Mouse (Mus musculus) layer of hippocampus, adult 11-12 months (tissue): ENCODE data around the gene Asxl2.
"Not testable (repeated sequence)": the region's sequence is repeated elsewhere in the genome, so short reads cannot be mapped to it uniquely, and the experiment has no call there.

Experiments used
- DNase-seq: peaks from one replicate; pipeline ENCODE4 v3.0.0; 2022; ENCODE audit warnings: low spot score

The Asxl2 gene

DNA sequence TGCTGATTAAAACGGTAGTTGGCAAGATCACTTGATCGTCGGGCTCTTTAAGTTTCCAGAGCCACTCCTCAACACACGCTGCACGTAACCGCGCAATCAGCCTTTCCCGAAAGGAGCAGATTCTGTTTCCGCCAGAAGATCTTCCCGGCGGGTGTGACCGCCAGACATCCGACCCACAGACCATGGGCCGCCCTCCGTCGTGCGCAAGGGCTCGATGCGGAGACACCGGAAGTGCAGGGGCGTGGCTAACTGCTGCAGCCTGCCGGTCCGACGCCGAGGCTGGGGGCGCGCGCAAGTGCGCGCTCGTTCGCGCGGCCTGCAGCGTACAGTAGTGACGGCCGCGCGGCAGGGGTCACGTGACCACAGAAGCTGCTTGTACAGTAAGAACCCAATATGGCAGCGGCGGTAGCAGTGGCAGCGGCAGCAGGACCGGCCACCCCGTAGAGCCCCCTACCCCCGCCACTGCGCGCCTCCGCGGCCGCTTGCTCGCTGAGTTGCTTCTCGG lies at the start of gene Asxl2:
Asxl2 (plus strand) TSS at position 328 of the 505 bp plus-strand sequence.
- DNase-seq = peak; percentile 99

DNA sequence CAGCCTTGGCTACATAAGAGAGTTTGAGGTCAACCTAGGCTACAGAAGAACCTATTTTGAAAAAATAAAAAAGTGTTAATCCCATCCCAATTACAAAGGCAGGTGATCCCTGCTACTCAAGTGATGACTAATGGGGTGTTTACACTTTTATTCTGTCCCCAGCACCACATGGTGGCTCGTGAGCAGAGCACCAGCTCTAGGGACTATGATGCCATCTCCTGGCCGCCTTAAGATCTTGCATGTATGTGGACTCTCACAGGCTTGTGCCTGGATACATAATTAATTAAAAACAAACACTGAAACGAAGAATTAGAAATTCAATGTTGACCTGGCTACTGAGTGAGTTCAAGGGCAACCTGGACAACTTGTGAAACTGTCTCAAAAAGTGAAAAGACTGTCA lies 49.5 kb upstream of the Asxl2 start:
- DNase-seq = no peak

DNA sequence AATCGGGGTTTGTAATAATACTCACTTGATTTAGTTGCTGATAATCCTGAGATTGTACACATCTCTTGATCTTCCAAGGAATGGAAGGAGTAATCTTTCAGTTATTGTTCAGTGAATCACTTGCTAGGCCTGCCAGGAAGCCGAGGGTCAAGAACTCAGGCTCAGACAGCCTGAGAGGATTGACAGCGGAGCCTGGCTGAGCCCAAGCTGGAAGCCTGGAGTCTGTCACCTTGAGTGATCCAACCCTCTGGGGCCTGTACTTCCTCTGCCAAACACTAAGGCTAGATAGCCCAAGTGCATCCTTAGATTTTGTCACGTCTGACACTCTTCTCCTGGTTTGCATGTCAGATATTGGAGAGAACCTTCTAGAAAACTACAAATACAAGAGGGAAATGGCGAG lies 48.9 kb upstream of the Asxl2 start:
- DNase-seq = no peak

DNA sequence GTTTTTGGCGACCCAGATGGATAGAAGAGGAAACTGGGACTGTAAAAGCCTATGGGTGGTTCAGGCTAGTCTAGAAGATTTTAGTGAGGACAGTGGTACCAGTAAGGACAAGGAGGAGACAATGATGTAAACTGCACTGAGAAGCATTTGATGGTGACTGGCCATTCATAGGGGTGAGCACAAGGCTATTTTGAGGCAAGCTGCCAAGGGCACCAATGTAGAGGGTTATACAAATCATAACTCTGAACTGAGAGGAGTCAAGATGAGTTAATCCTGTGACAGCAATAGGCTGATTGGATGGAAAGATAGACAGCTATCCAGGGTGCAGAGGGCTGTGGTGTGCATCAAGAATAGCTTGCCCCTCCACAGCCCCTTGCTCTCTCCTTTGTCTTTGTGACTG lies 41.8 kb upstream of the Asxl2 start:
- no peak for DNase-seq

DNA sequence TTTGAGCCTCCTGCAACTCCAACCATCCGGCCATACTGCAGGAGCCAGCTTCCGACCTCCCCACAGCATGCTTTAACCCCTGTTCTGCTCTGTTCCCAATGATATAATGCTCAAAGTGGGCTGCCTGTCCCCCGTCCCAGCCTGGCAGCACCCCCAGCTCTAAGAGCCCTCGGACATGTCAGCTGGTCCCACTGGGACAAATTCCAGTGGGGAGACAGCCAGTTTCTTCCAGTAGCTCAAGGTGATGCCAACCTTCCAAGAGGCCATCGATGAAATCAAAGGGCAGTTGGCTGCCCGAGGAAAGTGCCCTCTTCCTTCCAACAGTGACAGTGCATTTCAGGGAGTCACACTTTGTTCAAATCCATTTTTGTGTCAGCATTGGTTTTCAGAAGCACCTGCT lies 41.4 kb upstream of the Asxl2 start:
- DNase-seq = no peak

DNA sequence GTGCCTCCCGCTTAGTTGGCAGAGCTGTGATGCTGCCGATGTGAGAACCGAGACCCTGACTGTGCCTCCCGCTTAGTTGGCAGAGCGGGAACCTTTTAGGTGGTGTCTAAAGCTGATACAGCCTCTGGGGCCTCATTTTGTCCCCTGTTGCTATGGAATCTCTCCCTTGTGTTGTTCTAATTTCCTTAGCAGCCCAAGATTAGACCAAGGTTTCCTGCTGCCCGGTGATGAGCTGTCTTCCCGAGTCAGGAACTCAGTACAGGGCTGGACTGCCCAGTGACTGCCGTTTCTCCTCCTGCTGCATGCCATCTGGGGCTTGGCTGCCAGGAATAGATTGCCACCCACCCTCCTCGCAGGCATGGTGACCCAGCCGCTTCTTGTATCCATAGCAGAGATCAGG lies 40.7 kb upstream of the Asxl2 start:
- DNase-seq = no peak

DNA sequence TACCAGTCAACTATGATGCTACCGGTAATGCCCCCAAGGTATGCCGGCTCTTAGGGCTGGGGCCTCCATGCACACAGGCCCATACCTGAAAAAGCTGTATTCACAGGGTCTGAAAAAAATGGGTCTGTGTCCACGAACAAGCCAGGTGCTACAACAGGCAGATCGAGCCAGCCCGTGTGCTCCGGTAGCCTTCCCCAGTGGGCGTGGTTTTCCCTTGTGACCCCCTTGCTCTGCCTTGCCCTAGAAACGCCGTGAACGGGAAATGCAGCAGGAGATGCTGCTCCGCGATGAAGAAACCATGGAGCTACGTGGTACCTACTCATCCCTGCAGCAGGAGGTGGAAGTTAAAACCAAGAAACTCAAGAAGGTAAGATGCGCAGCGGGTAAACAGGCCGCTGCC lies 38.8 kb upstream of the Asxl2 start:
- DNase-seq = no peak

DNA sequence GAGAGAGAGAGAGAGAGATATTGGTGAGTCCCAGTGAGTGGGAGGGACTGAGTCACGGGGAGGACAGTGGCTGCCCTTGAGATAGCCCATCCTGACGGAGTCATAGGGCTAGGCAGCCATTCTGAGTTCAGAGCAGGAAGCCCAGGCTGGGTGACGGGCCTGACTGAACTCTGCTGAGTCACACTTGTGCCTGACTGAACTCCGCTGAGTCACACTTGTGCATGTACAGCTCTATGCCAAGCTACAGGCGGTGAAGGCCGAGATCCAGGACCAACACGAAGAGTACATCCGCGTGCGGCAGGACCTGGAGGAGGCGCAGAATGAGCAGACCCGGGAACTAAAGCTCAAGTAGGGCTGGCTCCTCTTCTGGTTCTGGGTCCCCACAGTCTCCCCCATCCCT lies 37.3 kb upstream of the Asxl2 start:
- DNase-seq = no peak

DNA sequence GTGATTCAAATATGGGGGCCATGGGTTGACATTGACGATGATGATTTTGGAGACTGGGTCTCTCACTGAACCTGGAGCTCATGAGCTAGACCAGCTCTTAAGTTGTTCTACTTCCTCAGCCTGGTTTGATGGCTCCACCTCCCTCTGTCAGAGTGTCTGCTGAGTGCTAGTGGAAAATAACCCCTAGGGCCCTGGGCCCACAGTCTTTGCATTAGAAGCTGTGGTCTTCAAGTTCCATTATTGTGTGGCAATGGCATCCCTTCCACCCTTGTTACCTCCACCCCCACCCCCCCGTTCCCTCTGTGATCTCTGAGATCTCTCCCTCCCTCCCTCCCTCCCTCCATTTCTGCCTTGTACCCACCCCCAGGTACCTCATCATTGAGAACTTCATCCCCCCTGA lies 36.6 kb upstream of the Asxl2 start:
- DNase-seq = no peak

DNA sequence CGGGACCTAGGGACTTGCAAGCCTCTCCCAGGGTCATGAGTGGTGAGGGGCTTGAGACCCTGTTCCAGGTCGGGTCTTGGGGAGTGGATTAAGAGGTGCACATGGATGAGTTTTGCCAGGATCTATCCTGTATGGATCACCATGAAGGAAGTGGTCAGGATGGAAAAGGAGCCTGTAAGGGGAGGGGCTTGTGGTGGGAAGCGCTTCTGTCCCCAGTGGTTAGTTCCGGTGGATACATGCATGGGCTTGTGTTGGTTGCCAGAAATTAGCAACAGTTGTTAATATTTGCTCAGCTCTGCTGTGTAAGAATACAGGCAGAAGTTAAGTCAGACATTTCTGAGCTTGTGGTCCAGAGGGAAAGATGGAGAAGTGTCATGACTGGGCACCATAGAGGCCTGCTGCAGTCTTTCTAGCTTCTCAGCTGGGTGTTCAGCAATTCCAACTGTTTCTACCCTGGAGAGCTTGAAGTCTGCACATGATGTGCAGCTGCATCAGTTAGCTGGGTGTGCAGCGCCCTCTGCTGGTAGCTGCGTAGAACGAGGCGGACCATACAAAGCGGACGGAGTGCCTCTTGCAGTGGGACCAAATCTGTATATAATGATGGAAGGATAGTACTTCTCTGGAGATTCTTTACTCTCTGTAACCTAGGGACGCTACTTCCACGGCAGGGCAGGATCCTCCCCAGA lies 35.9 kb upstream of the Asxl2 start:
- DNase-seq = peak; percentile 85

DNA sequence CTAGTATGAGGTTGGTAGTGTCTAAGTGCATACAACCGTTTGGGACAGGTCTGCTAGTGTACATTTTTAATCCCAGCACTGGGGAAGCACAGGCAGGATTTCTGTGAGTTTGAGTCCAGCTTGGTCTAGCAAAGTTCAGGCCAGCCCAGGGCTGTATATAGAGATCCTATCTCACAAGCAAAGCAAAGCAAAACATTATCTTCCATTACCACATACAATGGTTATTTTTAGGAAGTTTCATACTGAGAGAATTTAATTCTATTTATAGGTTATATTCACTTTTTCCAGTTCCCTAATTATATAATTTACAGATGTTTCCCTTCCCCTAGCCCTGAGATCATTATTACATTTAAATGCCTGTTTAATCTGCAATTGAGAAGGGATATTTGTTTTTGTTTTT lies 35.4 kb upstream of the Asxl2 start:
- no peak for DNase-seq

DNA sequence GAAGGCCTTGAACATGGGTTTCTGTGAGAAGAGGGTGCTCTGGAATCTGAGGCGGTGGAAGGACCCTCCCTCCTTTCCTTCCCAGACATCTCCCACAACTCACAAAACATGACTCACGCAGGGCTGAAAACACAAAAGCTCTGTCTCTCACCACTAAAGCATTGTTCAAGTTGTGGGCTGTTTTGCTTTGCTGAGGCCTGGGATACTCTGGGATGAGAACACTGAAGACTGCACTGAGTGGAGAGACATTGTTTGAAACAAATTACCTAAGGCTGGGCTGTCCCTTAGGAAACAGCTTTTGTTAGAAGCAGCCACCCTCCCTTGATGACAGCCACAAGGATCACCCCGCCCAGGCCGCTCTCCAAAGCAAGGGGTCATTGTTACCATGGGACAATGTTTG lies 33.5 kb upstream of the Asxl2 start:
- no peak for DNase-seq

DNA sequence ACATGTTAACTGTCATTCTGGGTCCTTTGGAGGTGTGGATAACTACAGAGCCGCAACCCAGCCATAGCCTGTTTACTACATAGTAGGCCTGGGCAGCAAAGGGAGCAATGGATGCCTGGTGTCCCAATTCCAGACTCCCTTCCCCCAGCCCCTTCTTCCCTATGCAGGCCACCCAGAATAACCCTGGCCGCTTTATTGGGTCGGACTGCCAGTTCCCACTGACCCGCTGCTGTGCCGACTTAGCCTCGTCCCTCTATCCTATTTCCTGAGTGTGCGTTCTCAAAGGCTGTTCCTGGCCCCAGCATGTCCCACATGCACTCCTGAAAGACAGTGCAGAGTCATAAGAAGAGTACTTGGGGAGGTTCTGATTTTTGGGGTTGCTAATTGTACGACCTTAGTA lies 29.7 kb upstream of the Asxl2 start:
- DNase-seq = no peak

DNA sequence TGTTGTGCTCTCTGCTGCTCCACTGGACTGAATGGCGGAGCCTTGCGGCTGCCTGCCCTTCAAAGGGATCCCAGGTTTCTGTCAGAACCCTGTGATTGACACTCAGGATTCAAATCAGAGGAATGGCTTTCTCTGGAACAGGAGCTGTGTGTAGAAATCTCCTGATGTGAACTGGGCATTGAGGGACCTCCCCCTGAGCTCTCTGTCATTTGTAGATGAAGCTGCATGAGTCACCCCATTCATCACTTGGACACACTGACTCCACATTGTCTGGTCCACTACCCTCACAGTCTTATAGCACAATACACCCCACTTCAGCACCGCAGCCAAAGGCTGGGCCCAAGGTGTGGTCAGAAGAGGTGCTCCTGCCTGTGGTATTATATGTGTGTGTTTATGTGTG lies 21.0 kb upstream of the Asxl2 start:
- DNase-seq = not testable (repeated sequence)

DNA sequence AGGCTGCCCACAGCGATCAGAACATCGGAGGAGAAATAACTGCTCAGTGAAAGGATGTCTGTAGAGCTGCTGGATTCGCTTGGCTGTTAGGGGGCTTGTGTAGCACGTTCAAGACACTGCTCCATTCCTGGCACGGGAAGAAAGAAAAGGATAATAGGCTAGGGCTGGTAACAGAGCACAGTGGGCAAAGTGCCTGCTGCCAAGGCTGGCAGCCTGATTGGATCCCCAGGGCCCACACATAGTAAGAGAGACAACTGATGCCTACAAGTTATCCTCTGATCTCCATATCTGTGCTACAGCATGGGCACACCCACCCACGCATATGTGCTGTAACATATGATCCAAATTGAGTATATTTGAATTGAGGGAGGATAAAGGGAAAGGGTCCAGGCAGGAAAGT lies 20.1 kb upstream of the Asxl2 start:
- DNase-seq = peak; percentile 43

DNA sequence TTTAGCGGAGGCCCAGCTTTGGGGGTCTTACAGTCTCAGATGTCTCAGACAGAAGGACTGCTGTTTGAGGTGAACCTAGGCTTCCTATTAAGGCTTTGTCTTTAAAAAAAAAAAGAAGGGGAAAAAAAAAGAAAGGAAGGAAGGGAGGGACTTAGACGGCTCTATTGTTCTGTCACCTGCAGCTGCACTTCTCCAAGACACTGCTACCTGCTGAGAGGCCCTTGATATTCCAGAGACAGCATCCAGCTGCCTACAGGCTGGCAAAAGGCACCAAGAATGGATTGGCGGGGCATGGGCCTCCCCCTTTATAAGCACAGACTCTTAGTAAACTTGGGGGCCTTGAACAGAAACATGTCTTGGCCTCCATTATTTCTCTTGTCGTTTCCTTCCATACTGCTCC lies 11.7 kb upstream of the Asxl2 start:
- DNase-seq = no peak

DNA sequence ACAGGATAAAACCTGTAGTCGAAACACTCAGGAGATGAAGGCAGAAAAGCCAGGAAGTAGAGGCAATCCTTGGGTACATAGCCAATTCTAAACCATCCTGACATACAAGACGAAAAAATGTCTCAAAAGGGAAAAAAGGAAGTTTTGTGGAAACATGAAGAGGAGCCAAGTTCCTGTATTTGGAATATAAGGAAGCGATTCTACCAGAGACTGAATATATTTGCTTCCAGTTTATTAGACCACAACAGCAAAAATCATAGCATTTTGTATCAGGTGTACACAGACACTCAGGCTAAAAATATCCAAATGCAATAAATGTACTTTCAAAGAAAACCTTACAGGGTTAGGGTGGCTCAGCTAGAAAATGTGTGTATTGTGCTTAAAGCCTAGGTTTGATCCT lies 7.9 kb upstream of the Asxl2 start:
- no peak for DNase-seq

DNA sequence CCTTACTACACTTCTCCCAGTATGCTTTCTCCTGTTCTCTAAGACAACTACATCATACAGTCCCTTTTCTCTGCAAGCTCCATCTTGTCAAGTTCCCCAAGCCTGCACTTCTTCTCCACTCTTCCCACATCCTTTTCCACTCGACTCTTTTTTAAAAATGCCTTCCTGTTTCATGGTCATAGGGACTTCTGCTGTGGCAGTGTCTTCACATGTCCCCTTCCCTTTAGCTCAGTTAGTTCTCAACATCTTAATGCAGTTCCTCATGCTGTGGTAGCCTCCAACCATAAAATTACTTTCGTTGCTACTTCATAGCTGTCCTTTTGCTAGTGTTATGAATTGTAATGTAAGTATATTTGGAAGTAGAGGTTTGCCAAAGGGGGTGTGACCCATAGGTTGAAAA lies 6.1 kb upstream of the Asxl2 start:
- DNase-seq = no peak

DNA sequence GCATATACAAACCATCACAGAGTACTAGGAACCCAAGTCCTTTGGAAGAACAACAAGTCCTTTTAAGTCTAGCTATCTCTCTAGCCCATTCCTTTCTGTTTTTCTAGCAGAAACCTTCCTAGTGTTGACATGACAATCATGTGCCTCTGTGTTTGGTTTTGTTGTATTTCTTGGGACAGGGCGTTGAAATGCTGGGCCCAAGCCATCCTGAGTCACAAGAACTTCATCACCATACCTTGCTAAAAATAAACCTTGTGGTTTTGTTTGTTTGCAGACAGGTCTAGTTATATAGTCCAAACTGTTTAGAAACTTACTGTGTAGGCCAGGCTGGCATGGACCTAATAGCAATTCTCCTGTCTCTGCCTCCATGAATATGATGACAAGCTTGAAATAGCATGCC lies 3.9 kb upstream of the Asxl2 start:
- no peak for DNase-seq

DNA sequence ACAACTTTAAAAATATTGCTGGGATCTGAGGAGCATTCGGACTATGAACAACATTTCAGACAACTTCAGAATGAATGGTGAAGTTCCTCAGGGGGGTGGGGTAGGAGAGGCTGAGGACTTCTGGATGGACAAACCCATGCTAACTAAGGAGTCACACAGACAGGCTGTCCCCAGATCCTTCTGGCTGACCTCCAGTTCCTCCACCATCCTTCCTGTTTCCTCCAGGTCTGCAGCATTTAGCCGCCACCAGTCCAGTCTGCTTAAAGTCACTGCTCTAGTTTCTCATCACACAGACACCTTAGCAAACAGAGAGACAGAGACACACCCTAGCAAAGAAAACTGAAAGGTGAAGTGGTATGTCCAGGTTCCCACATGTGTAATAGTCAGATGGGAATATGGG lies 2.5 kb upstream of the Asxl2 start:
- DNase-seq = no peak

DNA sequence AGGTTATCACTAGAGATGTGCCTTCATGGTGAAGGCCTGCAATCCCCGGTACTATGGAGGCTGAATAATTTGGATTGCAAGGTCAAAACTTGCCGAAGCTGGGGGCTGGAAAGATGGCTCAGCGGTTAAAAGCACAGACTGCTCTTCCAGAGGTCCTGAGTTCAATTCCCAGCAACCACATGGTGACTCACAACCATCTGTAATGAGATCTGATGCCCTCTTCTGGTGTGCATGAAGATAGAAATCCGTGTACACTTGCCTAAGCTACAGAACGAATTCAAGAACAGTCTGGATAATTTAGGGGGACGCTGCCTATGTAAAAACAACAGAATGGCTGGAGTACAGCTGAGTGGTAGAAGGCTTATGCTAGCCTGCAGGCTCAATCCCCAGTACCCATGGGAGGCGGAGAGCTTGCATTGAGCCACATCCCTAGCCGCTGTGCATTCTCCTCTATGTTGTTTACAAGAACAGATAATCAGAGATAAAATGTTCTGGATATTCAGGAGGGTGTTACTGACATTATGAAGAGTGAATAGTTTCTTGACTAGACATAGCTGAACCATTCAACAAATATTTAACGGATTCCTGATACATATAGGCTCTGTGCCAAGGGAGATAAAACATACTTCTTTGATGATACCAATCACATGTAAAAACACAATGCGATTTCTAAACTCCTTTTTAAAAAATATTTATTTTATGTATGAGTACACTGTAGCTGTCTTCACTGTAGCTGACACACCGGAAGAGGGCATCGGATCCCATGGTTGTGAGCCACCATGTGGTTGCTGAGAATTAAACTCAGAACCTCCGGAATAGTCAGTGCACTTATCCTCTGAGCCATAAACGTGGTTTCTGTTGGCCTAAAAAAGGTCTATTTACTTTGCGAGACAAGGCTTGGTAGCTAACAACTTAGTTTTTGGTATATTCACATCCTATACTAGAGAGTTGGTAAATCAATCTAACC lies 999 bp upstream of the Asxl2 start:
- DNase-seq = peak; percentile 48

DNA sequence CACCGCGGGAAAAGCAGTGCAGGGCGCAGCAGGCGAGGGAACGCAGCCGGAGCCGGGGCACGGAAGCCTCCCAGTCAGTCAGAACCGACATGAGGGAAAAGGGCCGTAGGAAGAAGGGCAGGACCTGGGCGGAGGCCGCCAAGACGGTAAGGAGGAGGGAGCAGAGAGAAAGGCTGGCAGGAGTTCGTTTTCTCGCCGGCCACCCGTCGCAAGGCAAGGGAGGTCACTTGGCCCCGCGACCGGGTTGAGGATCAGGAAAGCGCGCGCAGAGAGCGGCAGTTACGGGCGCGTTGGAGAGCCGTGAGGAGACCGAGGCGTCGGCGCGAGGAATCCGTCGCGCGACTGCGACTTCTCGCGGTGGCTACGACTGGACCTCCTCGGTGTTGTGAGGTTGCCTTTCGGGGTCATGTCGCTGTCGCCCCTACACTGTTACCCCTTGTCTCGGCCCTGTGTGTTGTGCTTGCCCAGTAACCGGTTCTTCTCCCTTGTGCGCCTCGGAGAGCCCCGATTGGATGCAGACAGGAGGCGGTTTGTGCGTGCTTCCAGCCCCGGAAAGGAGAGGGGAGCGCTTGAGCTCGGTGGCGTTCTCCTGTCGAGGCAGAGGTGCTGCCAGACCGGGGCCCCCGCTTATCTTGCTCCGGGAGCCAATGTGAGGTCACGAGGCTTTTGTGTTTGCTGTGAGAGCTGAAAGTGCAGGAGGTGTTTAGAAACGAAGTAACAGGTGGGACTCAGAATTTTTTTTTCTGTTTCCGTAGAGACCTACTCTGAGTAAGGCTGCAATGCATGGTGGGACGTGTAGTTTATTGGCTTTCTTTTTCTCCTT lies 621 bp downstream of the Asxl2 start:
- peak; percentile 78 for DNase-seq
